Mouse (Mus musculus): Measurements from ENCODE around the gene Col18a1.

DNA sequence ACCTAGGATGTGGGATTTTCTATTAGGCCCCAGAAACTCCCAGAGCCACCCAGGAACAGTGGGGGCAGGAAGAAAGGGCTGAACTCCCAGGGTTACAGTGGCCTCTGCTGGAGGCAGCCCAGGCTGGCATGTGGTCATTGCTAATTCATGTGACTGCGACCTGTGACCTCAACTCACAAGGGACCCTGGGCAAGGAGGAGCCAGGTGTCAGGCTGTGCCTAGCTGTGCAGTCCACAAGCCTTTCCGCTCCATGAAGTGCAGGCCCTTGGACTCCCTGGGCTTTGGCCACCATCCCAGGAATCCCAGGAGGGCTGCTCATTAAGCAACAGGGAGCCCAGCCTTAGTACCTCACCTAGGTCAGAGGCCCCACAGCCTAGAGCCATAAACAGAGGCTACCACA lies 38.4 kb downstream of the Col18a1 start:
- no peak for TF ChIP-seq POLR2A (IDR thresholded peaks at IDR 0.05; ENCODE audit: borderline replicate concordance, insufficient read depth, low read length)
- TF ChIP-seq CTCF (IDR thresholded peaks at IDR 0.05; ENCODE audit: borderline replicate concordance, insufficient read depth, low read depth, low read length) = no peak
